Mouse (Mus musculus): ENCODE results near the gene Sec14l1.

- TF ChIP-seq CTCF (IDR thresholded peaks at IDR 0.05; ENCODE audit: extremely low read depth, insufficient read depth, low read length), result no peak
- TF ChIP-seq POLR2A (IDR thresholded peaks at IDR 0.05; ENCODE audit: extremely low read depth, insufficient read depth, low read length), result no peak
Observed at GRCm38 (mm10) chr11:117146776-117147536, 32.0 kb downstream of the Sec14l1 start.
